Mouse (Mus musculus) urinary bladder, postnatal 36 days (tissue): ENCODE measurements around the gene Acacb.
A peak's percentile ranks its signal among the peaks of the same experiment; 100 is the strongest.

Source experiments
- DNase-seq, 2 experiments: peaks; one replicate each; pipeline ENCODE4 v3.0.0; 2022; ENCODE audit warnings: low spot score in 2 of 2, mixed read lengths in 1 of 2

Gene Acacb

DNA sequence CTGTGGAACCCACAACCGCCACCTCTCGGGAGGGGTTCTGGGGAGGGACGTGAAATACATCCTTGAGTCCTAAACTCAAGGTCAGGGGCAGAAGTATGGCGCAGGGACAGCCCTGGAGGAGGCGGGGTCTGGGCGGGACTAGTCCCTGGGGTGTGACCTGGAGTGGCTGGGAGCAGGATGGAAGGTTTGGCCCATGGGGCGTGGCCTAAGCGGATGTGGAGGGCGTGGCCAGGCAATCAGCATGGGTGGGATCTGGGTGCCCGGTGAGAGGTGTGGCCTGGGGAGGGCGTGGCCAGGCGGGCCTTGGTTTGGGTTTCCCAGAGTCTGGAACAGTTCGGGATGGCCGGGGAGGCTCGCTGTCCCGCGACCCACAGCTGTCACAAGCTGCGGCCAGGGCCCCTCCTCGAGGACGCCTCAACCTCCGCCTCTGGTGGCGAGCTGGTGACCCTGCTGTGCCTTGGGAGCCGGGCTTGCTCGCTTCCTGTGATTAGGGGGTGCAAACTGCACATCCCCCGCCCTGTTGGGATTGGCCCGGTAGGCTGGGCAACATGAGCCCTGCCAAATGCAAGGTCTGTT lies 29.3 kb downstream of the Acacb start:
- DNase-seq, result peak; percentile 91 to 96

DNA sequence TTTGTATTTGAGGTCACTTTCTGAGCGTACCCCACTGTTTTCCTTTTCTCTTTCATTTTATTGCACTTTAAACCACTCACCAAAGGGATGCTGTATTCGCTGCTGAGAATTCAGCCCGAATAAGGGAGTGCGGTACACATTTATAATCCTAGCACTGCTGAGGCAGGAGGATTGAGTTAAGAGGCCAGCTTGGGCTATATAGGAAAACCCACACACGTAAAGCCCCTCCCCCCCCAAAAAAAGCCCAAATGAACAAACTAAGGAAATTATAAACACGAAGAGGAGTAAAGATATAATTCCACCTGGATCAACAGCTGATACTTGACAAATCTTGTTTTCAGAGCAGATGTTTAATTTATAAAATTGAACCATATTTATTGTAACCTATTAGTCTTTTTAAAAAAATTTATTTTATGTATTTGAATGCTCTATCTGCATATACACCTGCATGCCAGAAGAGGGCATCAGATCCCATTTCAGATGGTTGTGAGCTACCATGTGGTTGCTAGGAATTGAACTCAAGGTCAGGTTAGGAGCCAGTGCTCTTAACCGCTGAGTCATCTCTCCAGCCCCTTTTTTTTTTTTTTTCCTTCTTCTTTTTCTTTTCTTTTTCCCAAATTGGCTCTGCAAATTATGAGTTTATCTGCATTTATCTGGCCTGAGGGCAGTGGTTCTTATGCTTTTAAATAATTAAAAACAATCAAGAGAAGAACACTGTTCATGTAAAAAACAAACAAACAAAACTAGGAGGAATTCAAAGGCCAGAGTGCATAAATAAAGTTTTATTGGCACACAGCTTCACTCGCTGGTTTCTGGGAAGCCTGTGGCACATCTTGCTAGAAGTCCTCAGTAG lies 30.4 kb downstream of the Acacb start:
- no peak for DNase-seq

DNA sequence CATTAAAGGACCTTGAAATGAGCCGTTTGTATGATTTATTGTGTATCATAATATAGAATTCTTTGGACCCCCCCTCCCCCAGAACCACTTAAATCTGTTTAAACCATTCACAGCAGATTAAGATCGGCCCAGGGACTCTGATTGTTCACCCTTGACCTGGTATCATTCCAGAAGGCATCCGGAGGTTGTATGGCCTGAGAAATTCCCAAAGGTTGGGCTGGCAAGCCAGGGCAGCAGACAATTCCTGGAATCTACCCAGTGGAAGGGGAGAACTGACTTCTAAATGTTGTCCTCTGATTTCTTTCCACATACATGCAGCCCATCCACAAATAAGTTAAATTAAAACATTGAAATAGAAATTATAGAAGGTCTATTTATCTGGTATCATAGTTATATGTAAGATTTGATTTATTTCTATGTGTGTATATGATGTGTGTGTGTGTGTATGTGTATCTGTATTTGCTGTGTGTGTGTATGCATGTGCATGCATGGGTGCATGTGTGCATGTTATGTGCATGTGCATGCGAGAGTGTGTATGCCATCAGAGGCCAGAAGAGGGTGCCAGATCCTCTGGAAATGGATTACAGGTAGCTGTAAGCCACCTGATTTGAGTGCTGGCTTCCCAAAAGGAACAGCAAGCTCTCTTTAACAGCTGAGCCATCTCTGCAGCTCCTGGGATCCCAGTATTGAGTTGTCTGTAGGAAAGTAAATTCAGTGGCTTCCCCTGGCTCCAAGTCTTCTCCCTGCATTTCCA lies 31.8 kb downstream of the Acacb start:
- no peak for DNase-seq

DNA sequence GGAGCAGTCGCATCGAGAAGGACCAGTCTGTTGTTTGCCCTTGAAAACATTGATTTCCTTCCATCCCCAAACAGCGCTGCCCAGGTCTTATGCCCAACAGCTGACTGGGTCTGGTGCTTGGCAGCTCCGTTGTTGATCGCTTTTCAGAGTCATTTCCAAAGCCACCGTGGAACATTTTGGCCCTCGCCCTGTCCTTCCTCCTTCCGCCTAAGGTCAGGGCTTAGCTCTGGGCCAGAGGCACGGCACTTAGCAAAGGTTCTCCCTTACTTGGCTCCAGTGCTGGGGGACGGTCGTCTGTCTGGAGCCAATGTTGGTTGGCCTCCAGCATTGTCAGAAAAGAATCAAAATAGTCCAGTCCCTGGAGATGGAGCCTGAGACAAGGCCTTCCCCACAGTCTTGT lies 33.2 kb downstream of the Acacb start:
- peak in 1 of 2 experiments; percentile 61 for DNase-seq

DNA sequence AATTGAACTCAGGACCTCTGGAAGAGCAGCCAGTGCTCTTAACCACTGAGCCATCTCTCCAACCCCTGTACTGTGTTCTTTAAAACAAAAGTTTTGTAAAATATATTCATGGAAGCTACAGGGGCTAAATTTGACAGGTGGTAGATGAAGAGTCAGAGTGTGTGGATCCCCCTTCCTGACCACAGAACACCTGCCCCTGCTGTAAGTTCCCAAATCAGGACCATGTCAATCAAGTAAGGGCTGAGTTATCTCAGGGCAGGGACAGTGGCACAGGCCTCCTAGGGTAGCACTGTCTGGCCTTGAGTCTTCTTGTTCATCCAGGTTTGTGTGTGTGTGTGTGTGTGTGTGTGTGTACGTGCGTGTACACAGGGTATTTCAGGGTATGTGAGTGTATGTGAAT lies 37.2 kb downstream of the Acacb start:
- no peak for DNase-seq

DNA sequence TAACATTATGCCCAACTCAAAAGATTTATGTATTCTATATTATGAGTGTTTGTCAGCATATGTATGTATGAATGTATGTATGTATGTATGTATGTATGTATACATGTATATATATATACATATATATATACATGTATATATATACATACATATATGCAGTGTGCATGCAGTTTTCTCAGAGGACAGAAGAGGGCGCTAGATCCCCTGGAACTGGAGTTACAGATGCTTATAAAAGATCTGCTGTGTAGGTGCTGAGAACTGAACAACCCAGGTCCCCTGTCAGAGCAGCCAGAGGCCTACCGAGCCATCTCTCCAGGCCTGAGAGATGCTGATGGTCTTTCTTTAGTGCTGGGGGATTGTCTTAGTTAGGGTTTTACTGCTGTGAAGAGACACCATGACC lies 40.8 kb downstream of the Acacb start:
- no peak for DNase-seq

DNA sequence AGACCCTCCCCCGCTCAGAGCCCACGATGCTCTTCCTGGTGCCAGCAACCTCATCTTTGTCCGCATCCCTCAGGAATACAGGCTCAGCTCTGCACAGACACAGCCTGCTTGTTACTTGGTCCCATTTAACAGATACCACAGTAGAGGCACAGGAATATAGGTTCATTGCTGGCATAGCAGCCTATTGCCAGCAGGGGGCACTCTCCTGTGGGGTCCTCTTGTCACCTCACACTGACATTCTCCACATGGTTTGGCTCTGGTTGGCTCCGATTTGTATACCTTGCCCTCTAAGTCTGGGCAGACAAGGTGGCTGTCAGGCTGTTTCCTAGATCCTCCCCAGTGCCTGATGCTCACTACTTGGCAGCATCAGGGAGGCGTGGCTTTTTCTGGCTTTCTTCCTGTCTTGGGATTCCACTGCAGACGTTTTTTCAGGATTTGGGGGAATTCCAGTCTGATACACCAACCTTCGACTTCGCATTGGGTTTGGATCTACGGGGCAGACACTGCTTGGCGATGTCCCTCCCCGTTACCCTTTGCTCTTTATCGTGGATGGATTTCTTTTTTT lies 42.6 kb downstream of the Acacb start:
- no peak for DNase-seq

DNA sequence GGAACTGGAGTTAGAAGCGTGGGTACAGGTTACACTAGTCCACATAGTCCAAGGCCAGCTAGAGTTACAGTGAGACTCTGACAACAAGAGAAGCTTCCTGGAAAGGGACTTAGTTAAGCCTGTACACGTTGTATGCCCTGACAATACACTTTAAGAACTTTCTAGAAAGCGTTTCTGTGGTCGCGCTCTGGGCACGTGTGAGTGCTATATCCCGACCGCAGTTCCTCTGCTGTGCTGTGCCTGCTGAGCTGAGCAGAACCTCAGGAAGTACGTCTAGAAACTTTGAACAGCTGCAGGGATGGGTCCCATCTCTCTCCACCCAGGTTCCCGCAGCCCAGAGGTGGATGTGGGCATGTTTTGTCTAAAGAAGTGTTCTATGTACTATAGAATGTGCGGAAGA lies 47.8 kb downstream of the Acacb start:
- no peak for DNase-seq

DNA sequence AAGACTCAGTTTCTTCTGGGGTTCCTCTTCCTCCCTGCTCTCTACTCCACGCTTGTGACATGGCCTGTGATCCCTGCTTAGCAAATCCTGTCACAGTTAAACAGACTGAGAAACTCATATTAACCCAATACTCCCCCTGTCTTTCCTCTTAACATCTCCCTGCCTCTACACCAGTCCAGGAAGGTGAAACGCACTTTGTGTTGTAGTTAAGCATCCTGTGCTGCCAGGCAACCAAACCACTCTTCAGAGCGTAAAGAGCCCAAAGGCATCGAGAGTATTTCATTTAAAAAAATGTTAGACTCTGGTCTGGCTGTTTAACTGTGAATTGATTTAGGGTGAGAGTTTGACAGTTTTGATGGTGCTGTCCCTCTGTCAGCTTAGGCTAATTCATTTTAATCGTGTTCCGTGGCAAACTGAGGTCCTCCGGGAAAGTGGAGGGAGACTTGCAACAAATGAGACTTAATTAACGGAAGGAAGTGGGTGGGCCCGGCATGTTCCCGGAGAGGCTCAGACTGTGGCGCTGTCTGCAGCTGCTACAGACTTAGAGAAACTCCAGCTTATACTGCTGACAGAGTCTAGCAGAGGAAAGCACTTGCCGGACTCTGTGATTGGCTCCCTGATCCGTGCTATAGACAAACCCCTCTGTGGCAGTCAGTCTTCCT lies 52.9 kb downstream of the Acacb start:
- no peak for DNase-seq

DNA sequence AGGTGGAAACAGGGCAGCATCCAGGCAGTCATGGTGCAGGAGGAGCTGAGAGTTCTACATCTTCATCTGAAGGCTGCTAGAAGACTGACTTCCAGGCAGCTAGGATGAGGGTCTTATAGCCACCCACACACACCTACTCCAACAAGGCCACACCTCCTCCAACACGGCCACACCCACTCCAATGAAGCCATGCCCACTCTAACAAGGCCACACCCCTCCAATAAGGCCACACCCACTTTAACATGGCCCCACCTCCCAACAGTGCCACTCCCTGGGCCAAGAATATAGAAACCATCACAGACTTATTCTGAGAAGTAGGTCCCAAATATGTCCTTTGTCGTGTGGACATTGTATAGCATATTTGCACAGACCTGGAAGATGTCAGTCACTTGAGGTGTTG lies 59.8 kb downstream of the Acacb start:
- no peak for DNase-seq

DNA sequence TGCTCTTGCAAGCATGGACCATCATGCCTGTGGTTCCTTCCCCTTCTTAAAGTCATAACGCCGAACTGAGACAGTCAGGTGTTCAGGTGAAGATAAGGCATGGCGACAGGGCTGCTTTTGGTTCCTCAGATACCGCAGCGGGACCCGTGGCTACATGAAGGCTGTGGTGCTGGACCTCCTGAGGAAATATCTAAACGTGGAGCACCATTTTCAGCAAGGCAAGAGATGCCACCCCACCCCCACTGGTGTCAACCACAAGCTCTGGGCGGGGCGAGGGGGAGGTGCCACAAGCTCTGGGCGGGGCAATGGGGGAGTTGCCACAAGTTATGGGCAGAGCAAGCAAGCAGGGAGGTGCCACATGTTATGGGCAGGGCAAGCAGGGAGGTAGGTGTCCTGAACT lies 66.8 kb downstream of the Acacb start:
- no peak for DNase-seq

DNA sequence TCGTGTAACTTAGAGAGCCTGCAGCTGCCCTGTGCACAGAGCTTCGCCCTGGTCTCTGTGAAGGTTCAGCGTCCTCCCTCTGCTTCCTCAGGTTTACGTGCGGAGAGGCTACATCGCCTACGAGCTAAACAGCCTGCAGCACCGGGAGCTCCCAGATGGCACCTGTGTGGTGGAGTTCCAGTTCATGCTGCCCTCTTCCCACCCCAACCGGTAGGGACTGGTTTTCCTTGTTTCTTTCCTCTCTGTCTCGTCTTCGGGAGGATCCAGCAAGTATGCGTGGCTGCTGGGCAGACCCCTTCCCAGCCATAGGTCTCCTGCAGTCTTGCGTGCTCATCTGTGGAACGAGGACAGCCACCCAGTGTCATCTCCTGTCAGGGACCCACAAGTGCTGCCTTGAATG lies 72.4 kb downstream of the Acacb start:
- DNase-seq, result no peak

DNA sequence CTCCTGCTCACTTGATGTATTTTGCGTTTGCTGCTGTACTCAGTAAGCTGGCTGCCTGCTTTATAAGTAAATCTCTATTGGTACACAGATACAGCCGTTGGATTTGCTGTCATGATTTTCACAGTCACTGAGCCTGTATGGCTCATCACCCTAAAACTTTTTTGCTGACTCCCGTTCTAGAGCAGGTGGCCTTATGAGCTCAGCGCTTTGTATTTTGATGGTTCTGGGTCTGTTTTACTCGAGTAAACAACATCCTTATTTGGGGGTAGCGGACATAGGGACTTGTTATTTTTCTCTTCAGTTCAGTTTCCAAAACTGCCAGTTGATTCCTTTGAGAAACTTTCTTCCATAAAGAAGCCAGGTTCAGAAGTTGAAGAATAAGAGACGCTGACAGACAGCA lies 79.7 kb downstream of the Acacb start:
- no peak for DNase-seq

DNA sequence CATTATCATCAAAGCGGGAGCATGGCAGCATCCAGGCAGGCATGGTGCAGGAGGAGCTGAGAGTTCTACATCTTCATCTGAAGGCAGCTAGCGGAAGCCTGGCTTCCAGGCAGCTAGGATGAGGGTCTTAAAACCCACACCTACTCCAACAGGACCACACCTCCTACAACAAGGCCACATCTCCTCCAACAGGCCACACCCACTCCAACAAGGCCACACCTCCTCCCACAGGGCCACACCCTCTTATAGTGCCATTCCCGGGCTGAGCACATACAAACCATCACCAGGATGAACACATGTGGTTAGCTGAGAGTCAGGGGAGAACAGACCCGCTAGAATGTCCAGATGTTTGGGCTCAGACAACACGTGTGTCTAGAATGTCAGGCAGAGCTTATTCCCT lies 82.6 kb downstream of the Acacb start:
- no peak for DNase-seq

DNA sequence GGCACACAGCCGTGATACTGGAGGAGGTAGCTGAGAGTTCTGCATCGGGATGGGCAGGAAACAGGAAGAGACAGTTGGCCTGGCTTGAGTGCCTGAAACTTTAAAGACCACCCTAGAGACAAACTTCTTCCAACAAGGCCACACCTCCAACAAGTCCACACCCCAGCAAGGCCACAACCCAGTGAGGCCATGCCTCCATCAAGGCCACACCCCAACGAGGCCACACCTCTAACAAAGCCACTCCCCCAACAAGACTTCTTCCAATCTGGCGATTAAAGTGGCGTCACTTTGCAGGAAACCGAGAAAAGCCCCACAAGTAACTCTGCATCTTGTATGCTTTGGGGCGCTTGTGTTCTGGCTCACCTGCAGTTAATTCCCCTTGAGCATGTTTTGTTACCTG lies 92.6 kb downstream of the Acacb start:
- DNase-seq, result no peak

DNA sequence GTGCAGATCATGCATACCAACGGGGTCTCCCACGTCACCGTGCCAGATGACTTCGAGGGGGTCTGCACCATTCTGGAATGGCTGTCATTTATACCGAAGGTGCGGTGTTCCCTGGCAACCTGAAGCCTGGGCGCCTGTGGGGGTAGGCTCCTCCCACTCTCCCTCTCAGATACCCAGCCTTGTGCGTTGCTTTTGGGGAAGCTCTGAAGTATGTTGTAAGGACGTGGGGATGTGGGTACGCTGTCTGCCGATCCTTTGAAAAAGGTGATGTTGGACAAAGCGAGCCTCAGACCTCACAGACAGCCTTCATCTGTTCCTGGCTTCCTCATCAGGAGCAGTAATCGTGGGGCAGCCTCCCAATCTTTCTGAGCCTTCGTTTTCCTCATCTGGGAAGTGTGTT lies 93.4 kb downstream of the Acacb start:
- DNase-seq, result no peak

DNA sequence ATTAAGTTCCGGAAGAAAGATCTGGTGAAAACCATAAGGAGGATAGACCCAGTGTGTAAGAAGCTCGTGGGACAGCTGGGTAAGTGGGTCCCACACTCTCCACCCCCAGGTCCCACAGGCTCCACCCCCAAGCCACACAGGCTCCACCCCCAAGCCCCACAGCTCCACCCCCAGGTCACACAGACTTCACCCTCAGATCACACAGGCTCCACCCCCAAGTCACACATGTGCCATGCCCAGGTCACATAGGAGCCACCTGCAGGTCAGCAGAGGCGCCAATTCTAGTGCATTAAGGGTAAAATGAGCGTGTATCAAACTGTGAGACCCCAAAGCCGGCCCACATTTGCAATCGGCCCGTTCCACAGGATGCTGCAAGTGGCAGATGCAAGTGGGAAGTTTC lies 100.1 kb downstream of the Acacb start:
- DNase-seq, result no peak

DNA sequence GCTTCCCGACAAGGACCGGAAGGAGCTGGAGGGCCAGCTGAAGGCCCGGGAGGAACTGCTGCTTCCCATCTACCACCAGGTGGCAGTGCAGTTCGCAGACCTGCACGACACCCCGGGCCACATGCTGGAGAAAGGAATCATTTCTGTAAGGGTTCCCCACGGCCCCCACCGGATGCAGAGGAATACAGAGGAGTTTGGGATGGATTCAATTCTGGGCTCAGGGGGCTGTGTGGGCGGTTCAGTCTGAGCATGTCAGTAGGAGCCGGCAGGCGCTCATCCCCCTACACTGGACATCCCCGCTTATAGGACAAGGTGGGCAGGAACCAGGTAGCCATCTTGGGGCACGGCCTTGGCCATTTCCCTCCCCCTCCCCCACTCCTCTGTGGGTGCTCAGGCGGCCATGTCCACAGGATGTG lies 101.8 kb downstream of the Acacb start:
- peak; percentile 42 to 62 for DNase-seq

DNA sequence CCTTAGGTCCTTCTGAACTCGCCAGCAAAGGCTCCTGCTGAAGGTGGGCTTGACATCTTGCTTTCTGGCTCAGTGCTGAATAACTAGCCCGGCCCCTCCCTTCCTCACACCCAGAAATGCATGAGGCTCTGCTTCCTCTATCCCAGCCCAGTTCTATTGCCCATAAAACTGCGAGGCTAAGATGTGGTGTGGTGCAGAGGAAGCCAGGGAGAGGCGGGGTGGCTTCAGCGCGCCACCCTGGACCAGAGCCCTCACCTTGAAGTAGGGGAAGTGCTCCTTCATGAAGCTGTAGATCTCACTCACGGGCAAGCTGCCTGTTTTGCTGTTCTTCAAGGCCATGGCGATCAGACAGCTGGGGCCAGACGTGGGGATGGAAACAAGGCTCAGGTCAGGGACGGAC lies 113.2 kb downstream of the Acacb start:
- DNase-seq, result no peak

DNA sequence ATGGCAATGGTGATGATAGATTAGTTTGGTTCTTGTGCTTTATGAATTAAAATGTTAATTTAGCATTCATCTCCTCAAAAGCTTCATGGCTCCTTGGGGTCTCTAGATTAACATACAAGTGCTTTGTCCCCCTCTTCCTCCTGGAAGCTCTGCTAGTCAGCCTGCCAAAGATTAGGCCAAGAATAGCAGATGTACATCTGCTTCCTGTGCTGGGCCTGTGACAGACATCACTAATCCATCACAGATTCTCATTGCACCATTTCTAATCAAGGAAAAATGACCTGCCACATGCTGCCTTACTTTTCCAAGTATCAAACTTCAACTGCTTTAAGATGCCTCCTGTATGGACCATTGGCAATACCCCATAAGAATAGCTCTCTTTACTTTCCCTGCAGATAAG lies 115.2 kb downstream of the Acacb start:
- no peak for DNase-seq

DNA sequence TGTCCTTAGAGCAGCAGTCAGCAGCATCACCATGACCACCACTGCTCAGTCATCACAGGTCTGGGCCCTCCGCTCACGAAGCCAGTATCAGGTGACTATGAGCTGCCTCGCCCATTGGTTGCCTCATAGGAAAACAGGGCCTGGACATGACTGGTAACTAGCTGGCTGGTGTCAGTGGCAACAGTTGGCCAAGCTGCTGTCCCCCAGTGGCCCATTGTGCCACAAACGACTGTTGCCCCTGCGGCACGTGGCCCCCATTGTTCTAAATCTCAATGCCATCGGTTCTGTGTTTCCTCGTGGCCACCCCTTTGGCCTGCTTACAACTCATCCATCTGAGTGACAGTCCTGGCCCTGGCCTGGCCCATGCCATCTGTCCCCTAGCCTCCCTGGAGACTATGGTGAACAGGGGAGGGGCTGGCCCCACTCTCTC lies 117.7 kb downstream of the Acacb start:
- DNase-seq, result no peak

DNA sequence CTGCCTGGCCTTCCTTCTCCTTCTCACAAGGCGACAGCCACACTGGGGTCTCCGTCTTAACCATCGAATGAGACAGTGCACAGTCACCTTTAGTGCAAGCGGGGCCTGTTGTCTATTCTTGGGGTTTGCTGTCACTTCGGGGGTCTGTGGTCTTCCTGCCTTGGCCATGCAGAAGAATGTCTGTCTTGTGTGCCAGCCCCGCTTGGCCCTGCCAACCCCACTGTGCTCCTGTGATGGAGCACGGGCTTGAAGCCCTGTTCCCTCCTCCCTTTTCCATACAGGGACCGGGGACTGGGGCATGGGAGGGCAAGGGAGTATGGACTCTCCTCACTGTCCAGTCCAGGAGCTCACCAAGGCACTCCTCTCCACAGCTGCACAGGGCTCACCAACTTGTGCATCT lies 118.5 kb downstream of the Acacb start:
- DNase-seq, result no peak
